Mouse (Mus musculus) midbrain, embryonic 11.5 days (tissue): ENCODE data around the gene Tmem14a. TPM values are rescaled to one million over a fixed set of nuclear protein-coding genes. Genes with fewer than 3 reads are reported as not detected.
"Not testable (repeated sequence)": the region's sequence is repeated elsewhere in the genome, so short reads cannot be mapped to it uniquely, and the experiment has no call there.

Experiments used
- ATAC-seq: fragments of 200-750 bp; cut with Nextera tagmentation; 2 replicates; pipeline ENCODE4 v1.8.0; 2017; ENCODE audit warnings: moderate TSS enrichment, moderate library complexity; ENCODE audit not compliant: low FRiP score
- DNase-seq: peaks from one replicate; pipeline ENCODE4 v3.0.0; 2015; ENCODE audit warnings: low spot score; ENCODE audit errors: missing footprints
- H3K27ac ChIP-seq: fragments of 300-500 bp; sonication (generic); 2 replicates; pipeline ENCODE4 v1.5.1; 2014; ENCODE audit warnings: low read depth, low read length
- H3K27me3 ChIP-seq: fragments of 300-500 bp; sonication (generic); 2 replicates; pipeline ENCODE4 v1.6.1; 2014; ENCODE audit warnings: mild to moderate bottlenecking, low read length, moderate library complexity, mixed read lengths; ENCODE audit not compliant: control insufficient read depth, insufficient read depth
- H3K36me3 ChIP-seq: fragments of 300-500 bp; sonication (generic); 2 replicates; pipeline ENCODE4 v1.6.1; 2014; ENCODE audit warnings: mild to moderate bottlenecking, low read length, moderate library complexity, mixed read lengths; ENCODE audit not compliant: control insufficient read depth, insufficient read depth
- H3K4me1 ChIP-seq: fragments of 300-500 bp; sonication (generic); 2 replicates; pipeline ENCODE4 v1.6.1; 2014; ENCODE audit warnings: low read length; ENCODE audit not compliant: control insufficient read depth, insufficient read depth
- H3K4me2 ChIP-seq: fragments of 300-500 bp; sonication (generic); 2 replicates; pipeline ENCODE4 v1.6.1; 2014; ENCODE audit warnings: mild to moderate bottlenecking, moderate library complexity
- H3K4me3 ChIP-seq: fragments of 300-500 bp; sonication (generic); 2 replicates; pipeline ENCODE4 v1.5.1; 2014; ENCODE audit warnings: low read depth, low read length
- H3K9ac ChIP-seq: fragments of 300-500 bp; sonication (generic); 2 replicates; pipeline ENCODE4 v1.6.1; 2014; ENCODE audit warnings: low read length
- H3K9me3 ChIP-seq: fragments of 300-500 bp; sonication (generic); 2 replicates; pipeline ENCODE4 v1.6.1; 2016; ENCODE audit warnings: low read length; ENCODE audit not compliant: control insufficient read depth
- WGBS: fragments of 180-500 bp; shearing (Covaris S2); extraction: QIAGEN DNeasy Blood & Tissue Kit; methylation state at CpG from one replicate; pipeline ENCODE4 v1.1.7; 2014; 5-methylcytosine and 5-hydroxymethylcytosine counted together
- polyA plus RNA-seq: library from polyadenylated mRNA; unstranded; fragments of >200 nt; fragmentation: Nextera tagmentation; extraction: Ambion mirVana; gene quantifications from 2 replicates; pipeline ENCODE4 v1.2.1, GENCODE M21; 2014

Tmem14a gene
- polyA plus RNA-seq, result 13.1 and 13.9 TPM in 2 replicates

- Histone ChIP-seq H3K27me3 (no peaks in the 10 kb centered on the region), H3K4me1 (peaks cover 4% of the 10 kb centered on the region; the same call in 1 of the 2 replicates), H3K4me2 (peak within 1 kb of the TSS; percentile 56), H3K4me3 (peak within 1 kb of the TSS; percentile 60), H3K9me3 (no peaks in the 10 kb centered on the region), H3K27ac (no peak within 1 kb of the TSS), H3K9ac (peak within 1 kb of the TSS; percentile 86), H3K36me3 (no peaks in the 10 kb centered on the region)
- WGBS, result under 1% methylated on average over 17 of the region's 17 CpGs
- DNase-seq (peak; percentile 98), ATAC-seq (peak; percentile 94)
Measured at GRCm38 (mm10) chr1:21218489-21218919, at the start of gene Tmem14a. Tmem14a (plus strand) TSS chr1:21218575.

GRCm38 (mm10) chr1:21185196-21185595 is 33.2 kb upstream of the Tmem14a start:
- DNase-seq, result no peak
- no peaks in the 10 kb centered on the region for H3K27me3 ChIP-seq
- H3K4me2 ChIP-seq, result no peak overlapping the region
- 96% methylated on average over 6 of the region's 6 CpGs for WGBS
- H3K4me3 ChIP-seq, result no peak overlapping the region
- no peak overlapping the region for H3K27ac ChIP-seq
- no peaks in the 10 kb centered on the region for H3K36me3 ChIP-seq
- no peak for ATAC-seq
- H3K9me3 ChIP-seq, result no peaks in the 10 kb centered on the region
- H3K9ac ChIP-seq, result no peak overlapping the region
- H3K4me1 ChIP-seq, result no peaks in the 10 kb centered on the region

- H3K4me3 ChIP-seq, result no peak overlapping the region
- no peaks in the 10 kb centered on the region for H3K9me3 ChIP-seq
- DNase-seq (no peak), ATAC-seq (no peak)
- H3K4me1 ChIP-seq, result no peaks in the 10 kb centered on the region
- H3K27me3 ChIP-seq, result no peaks in the 10 kb centered on the region
- H3K36me3 ChIP-seq, result no peaks in the 10 kb centered on the region
- 97% methylated on average over 1 of the region's 1 CpGs for WGBS
- no peak overlapping the region for H3K9ac ChIP-seq
- no peak overlapping the region for H3K4me2 ChIP-seq
- H3K27ac ChIP-seq, result no peak overlapping the region
Measured at GRCm38 (mm10) chr1:21206241-21206640, 12.1 kb upstream of the Tmem14a start.

GRCm38 (mm10) chr1:21213537-21213936 is 4.8 kb upstream of the Tmem14a start:
- 27% methylated on average over 3 of the region's 3 CpGs for WGBS
- DNase-seq, ATAC-seq: not testable (repeated sequence)

GRCm38 (mm10) chr1:21213991-21214692 is 4.2 kb upstream of the Tmem14a start:
- WGBS, result 79% methylated on average over 6 of the region's 6 CpGs
- not testable (repeated sequence) for DNase-seq, H3K9ac ChIP-seq, ATAC-seq, H3K36me3 ChIP-seq, H3K27ac ChIP-seq, H3K4me2 ChIP-seq, H3K4me3 ChIP-seq, H3K4me1 ChIP-seq, H3K27me3 ChIP-seq, H3K9me3 ChIP-seq

More at GRCm38 (mm10) chr1:21213537-21213936, 4.8 kb upstream of the Tmem14a start:
- H3K27ac ChIP-seq, H3K27me3 ChIP-seq, H3K4me2 ChIP-seq, H3K9ac ChIP-seq, H3K36me3 ChIP-seq, H3K4me3 ChIP-seq, H3K9me3 ChIP-seq, H3K4me1 ChIP-seq: not testable (repeated sequence)

- WGBS, result 92% methylated on average over 6 of the region's 6 CpGs
- H3K27me3 ChIP-seq, result no peaks in the 10 kb centered on the region
- H3K4me1 ChIP-seq, result no peaks in the 10 kb centered on the region
- DNase-seq, result no peak
- no peak for ATAC-seq
- H3K27ac ChIP-seq, result no peak overlapping the region
- no peaks in the 10 kb centered on the region for H3K36me3 ChIP-seq
- no peak overlapping the region for H3K9ac ChIP-seq
- H3K9me3 ChIP-seq, result no peaks in the 10 kb centered on the region
- no peak overlapping the region for H3K4me3 ChIP-seq
- no peak overlapping the region for H3K4me2 ChIP-seq
Measured at GRCm38 (mm10) chr1:21227756-21228395, 9.5 kb downstream of the Tmem14a start.

GRCm38 (mm10) chr1:21228740-21229722 is 10.7 kb downstream of the Tmem14a start:
- H3K36me3 ChIP-seq, H3K27me3 ChIP-seq, H3K9ac ChIP-seq, ATAC-seq, H3K4me3 ChIP-seq, H3K4me1 ChIP-seq, H3K27ac ChIP-seq, H3K4me2 ChIP-seq, DNase-seq, H3K9me3 ChIP-seq: not testable (repeated sequence)
- 88% methylated on average over 15 of the region's 15 CpGs for WGBS

GRCm38 (mm10) chr1:21230376-21230775 is 12.0 kb downstream of the Tmem14a start:
- no peaks in the 10 kb centered on the region for H3K9me3 ChIP-seq
- H3K4me1 ChIP-seq, result no peaks in the 10 kb centered on the region
- no peak overlapping the region for H3K4me2 ChIP-seq
- 79% methylated on average over 2 of the region's 2 CpGs for WGBS
- DNase-seq (no peak), ATAC-seq (no peak)
- H3K9ac ChIP-seq, result no peak overlapping the region
- H3K27me3 ChIP-seq, result no peaks in the 10 kb centered on the region
- no peak overlapping the region for H3K4me3 ChIP-seq
- no peak overlapping the region for H3K27ac ChIP-seq
- H3K36me3 ChIP-seq, result no peaks in the 10 kb centered on the region
